Mouse (Mus musculus): ENCODE results near the gene Itgad.

- TF ChIP-seq POLR2A (IDR thresholded peaks at IDR 0.05; ENCODE audit: low read depth, low read length) (no peak), CTCF (IDR thresholded peaks at IDR 0.05; ENCODE audit: extremely low read depth, insufficient read depth, insufficient read length, insufficient replicate concordance) (no peak)
Measured at GRCm38 (mm10) chr7:128107462-128107861, 46.7 kb upstream of the Itgad start.

Measured in spleen, adult 2 months (tissue).